8 mouse cellular contexts compared by ENCODE assay signal in the genomic region with DNA sequence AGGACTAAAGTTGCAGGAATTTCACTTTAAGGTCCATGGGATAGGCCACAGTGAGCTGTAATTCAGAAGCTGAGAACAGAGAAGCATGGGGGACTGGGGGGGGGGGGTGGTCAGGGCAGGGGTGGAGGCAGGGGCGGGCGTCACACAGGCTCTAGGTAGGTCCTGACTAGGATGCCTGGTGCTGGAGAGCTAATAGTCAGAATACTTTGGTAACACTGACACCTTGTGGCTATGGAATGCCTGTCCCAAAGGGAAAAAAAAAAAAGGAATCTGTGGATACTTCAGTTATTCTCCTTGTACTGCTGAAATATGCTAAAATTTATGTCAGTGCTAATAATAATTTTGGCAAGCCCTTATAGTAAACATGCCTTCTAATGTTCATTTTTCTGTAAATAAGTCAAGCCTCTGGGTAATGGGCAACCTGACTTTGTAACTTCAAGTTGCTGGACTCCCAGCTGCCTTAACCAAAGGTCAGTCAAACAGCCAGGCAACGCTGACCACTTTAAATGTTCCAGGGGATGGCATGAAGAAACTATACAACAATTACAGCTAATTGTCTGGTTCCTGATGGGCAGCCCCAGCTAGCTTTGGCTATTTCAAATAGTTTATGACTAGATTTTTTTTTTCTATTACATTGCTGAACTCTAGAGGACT. TPM values are rescaled to one million over a fixed set of nuclear protein-coding genes. Genes with fewer than 3 reads are reported as not detected.
DNase-seq lines count a peak whose midpoint lies in the region; ATAC-seq and TF ChIP-seq lines count a peak whose summit lies in the region.

No protein-coding gene starts in this region.

- H3K36me3 ChIP-seq in forebrain, embryonic 15.5 days = no peaks in the 10 kb centered on the region
- H3K36me3 ChIP-seq in limb, embryonic 14.5 days (ENCODE audit: control insufficient read depth, insufficient read depth, low read length) = peaks cover 19% of the 10 kb centered on the region
- peaks cover 9% of the 10 kb centered on the region for H3K36me3 ChIP-seq in midbrain, postnatal 0 days (ENCODE audit: insufficient read depth, low read length)

- no peak for TF ChIP-seq POLR2A in limb, embryonic 14.5 days (IDR thresholded peaks at IDR 0.05; ENCODE audit: borderline replicate concordance, extremely low read depth, insufficient read depth, insufficient read length)

- DNase-seq in cerebellum, postnatal 10 days = peak; percentile 51 to 73
- no peak for DNase-seq in cerebellum, adult 11 months
- peak; percentile 76 for DNase-seq in NIH3T3 (ENCODE audit: low read depth)
- peak; percentile 79 for DNase-seq in limb, embryonic 14.5 days (ENCODE audit: low spot score)
- peak; percentile 81 for DNase-seq in midbrain, postnatal 0 days (ENCODE audit: low spot score)
- no peak for DNase-seq in layer of hippocampus, adult 11-12 months (ENCODE audit: low spot score)
- no peak for DNase-seq in left cerebral cortex, postnatal 4 days

- H3K4me3 ChIP-seq in forebrain, embryonic 15.5 days = no peak overlapping the region
- no peak overlapping the region for H3K4me3 ChIP-seq in limb, embryonic 14.5 days (replicated peaks; ENCODE audit: low read length)
- no peak overlapping the region for H3K4me3 ChIP-seq in midbrain, postnatal 0 days (ENCODE audit: low read depth, low read length)

- peaks cover 14% of the 10 kb centered on the region for H3K4me1 ChIP-seq in forebrain, embryonic 15.5 days
- H3K4me1 ChIP-seq in limb, embryonic 14.5 days (ENCODE audit: control insufficient read depth, insufficient read depth, low read length) = no peaks in the 10 kb centered on the region
- H3K4me1 ChIP-seq in midbrain, postnatal 0 days (ENCODE audit: insufficient read depth, low read length) = no peaks in the 10 kb centered on the region

- WGBS in forebrain, embryonic 15.5 days = 22% methylated on average over 3 of the region's 3 CpGs
- 28% methylated on average over 3 of the region's 3 CpGs for WGBS in limb, embryonic 14.5 days
- WGBS in midbrain, postnatal 0 days = 18% methylated on average over 3 of the region's 3 CpGs

- TF ChIP-seq CTCF in midbrain, postnatal 0 days (IDR thresholded peaks at IDR 0.05) = peak; percentile 79

- intact Hi-C loops in left cerebral cortex, postnatal 4 days (cut with DNase I) = loop anchor here (2.0 kb wide), 1 partner anchor 135 kb away; no protein-coding TSS in a partner anchor

- no peak overlapping the region for H3K9ac ChIP-seq in forebrain, embryonic 15.5 days (replicated peaks)
- no peak overlapping the region for H3K9ac ChIP-seq in limb, embryonic 14.5 days (ENCODE audit: low read depth, low read length, severe bottlenecking)
- H3K9ac ChIP-seq in midbrain, postnatal 0 days (replicated peaks; ENCODE audit: low read length, poor library complexity, severe bottlenecking) = no peak overlapping the region

- H3K9me3 ChIP-seq in forebrain, embryonic 15.5 days = no peaks in the 10 kb centered on the region
- H3K9me3 ChIP-seq in limb, embryonic 14.5 days (ENCODE audit: control insufficient read depth, low read length) = no peaks in the 10 kb centered on the region
- no peaks in the 10 kb centered on the region for H3K9me3 ChIP-seq in midbrain, postnatal 0 days (ENCODE audit: low read length)

- H3K4me2 ChIP-seq in forebrain, embryonic 15.5 days (replicated peaks) = no peak overlapping the region
- no peak overlapping the region for H3K4me2 ChIP-seq in limb, embryonic 14.5 days (replicated peaks; ENCODE audit: low read depth, low read length, severe bottlenecking)
- no peak overlapping the region for H3K4me2 ChIP-seq in midbrain, postnatal 0 days (ENCODE audit: low read depth, low read length, poor library complexity, severe bottlenecking)

- no peaks in the 10 kb centered on the region for H3K27me3 ChIP-seq in forebrain, embryonic 15.5 days
- no peaks in the 10 kb centered on the region for H3K27me3 ChIP-seq in limb, embryonic 14.5 days (ENCODE audit: control insufficient read depth, insufficient read depth, low read length)
- no peaks in the 10 kb centered on the region for H3K27me3 ChIP-seq in midbrain, postnatal 0 days (ENCODE audit: insufficient read depth, low read length)

- H3K27ac ChIP-seq in forebrain, embryonic 15.5 days (replicated peaks) = no peak overlapping the region
- H3K27ac ChIP-seq in limb, embryonic 14.5 days (replicated peaks; ENCODE audit: low read depth, low read length) = no peak overlapping the region
- no peak overlapping the region for H3K27ac ChIP-seq in midbrain, postnatal 0 days (ENCODE audit: low read depth, low read length)

- ATAC-seq in forebrain, embryonic 15.5 days (replicated peaks) = peak; percentile 70; the same call in 1 of the 2 replicates
- peak; percentile 81 for ATAC-seq in limb, embryonic 14.5 days (ENCODE audit: low FRiP score, low read depth)
- ATAC-seq in midbrain, postnatal 0 days (ENCODE audit: low FRiP score) = no peak

RNA-seq across cellular contexts. Expression of a gene that starts 9.6 kb away (rescaled TPM):
- 85.6 and 91.2 TPM in 2 replicates for polyA plus RNA-seq in forebrain, embryonic 15.5 days (2015; fragmentation: Nextera tagmentation; extraction: Ambion mirVana)
- polyA plus RNA-seq in limb, embryonic 14.5 days (2012; rRNA removed) = 54.6 and 60.3 TPM in 2 replicates
- polyA plus RNA-seq in limb, embryonic 14.5 days (2014; fragmentation: Nextera tagmentation; extraction: Ambion mirVana) = 61.6 and 65.2 TPM in 2 replicates
- 39.6 and 41.4 TPM in 2 replicates for total RNA-seq in midbrain, postnatal 0 days (2014; rRNA removed)
- polyA plus RNA-seq in midbrain, postnatal 0 days (2015; fragmentation: Nextera tagmentation; extraction: Ambion mirVana) = 56.5 and 58.4 TPM in 2 replicates
- 10 to 100 TPM; 25.9 to 27.2 TPM for total RNA-seq in left cerebral cortex, postnatal 4 days (2021)

RNA-seq across cellular contexts. Expression of a gene that starts 33.7 kb away (rescaled TPM):
- polyA plus RNA-seq in forebrain, embryonic 15.5 days (2015; fragmentation: Nextera tagmentation; extraction: Ambion mirVana) = 49.4 and 54.4 TPM in 2 replicates
- polyA plus RNA-seq in limb, embryonic 14.5 days (2012; rRNA removed) = 109 and 115 TPM in 2 replicates
- polyA plus RNA-seq in limb, embryonic 14.5 days (2014; fragmentation: Nextera tagmentation; extraction: Ambion mirVana) = 160 and 161 TPM in 2 replicates
- 39.6 and 43.2 TPM in 2 replicates for total RNA-seq in midbrain, postnatal 0 days (2014; rRNA removed)
- polyA plus RNA-seq in midbrain, postnatal 0 days (2015; fragmentation: Nextera tagmentation; extraction: Ambion mirVana) = 61.0 and 63.0 TPM in 2 replicates
- 10 to 100 TPM; 39.0 to 40.4 TPM for total RNA-seq in left cerebral cortex, postnatal 4 days (2021)

RNA-seq across cellular contexts. Expression of a gene that starts 33.8 kb away (rescaled TPM):
- 3.8 and 4.4 TPM in 2 replicates for polyA plus RNA-seq in forebrain, embryonic 15.5 days (2015; fragmentation: Nextera tagmentation; extraction: Ambion mirVana)
- polyA plus RNA-seq in limb, embryonic 14.5 days (2012; rRNA removed) = 7.5 and 12.7 TPM in 2 replicates
- polyA plus RNA-seq in limb, embryonic 14.5 days (2014; fragmentation: Nextera tagmentation; extraction: Ambion mirVana) = 11.0 and 13.4 TPM in 2 replicates
- 2.6 and 4.3 TPM in 2 replicates for total RNA-seq in midbrain, postnatal 0 days (2014; rRNA removed)
- polyA plus RNA-seq in midbrain, postnatal 0 days (2015; fragmentation: Nextera tagmentation; extraction: Ambion mirVana) = 2.7 and 3.4 TPM in 2 replicates
- total RNA-seq in left cerebral cortex, postnatal 4 days (2021) = 1 to 10 TPM; 3.3 to 3.6 TPM

RNA-seq across cellular contexts. Expression of a gene that starts 44.6 kb away (rescaled TPM):
- polyA plus RNA-seq in forebrain, embryonic 15.5 days (2015; fragmentation: Nextera tagmentation; extraction: Ambion mirVana) = 42.8 and 43.4 TPM in 2 replicates
- polyA plus RNA-seq in limb, embryonic 14.5 days (2012; rRNA removed) = 51.1 and 55.2 TPM in 2 replicates
- polyA plus RNA-seq in limb, embryonic 14.5 days (2014; fragmentation: Nextera tagmentation; extraction: Ambion mirVana) = 29.5 and 33.9 TPM in 2 replicates
- total RNA-seq in midbrain, postnatal 0 days (2014; rRNA removed) = 36.3 and 39.8 TPM in 2 replicates
- 46.5 and 47.0 TPM in 2 replicates for polyA plus RNA-seq in midbrain, postnatal 0 days (2015; fragmentation: Nextera tagmentation; extraction: Ambion mirVana)
- 10 to 100 TPM; 31.9 to 34.9 TPM for total RNA-seq in left cerebral cortex, postnatal 4 days (2021)

RNA-seq across cellular contexts. Expression of a gene that starts 47.2 kb away (rescaled TPM):
- polyA plus RNA-seq in forebrain, embryonic 15.5 days (2015; fragmentation: Nextera tagmentation; extraction: Ambion mirVana) = 13.7 and 13.8 TPM in 2 replicates
- 14.5 and 17.0 TPM in 2 replicates for polyA plus RNA-seq in limb, embryonic 14.5 days (2012; rRNA removed)
- polyA plus RNA-seq in limb, embryonic 14.5 days (2014; fragmentation: Nextera tagmentation; extraction: Ambion mirVana) = 35.6 and 36.3 TPM in 2 replicates
- total RNA-seq in midbrain, postnatal 0 days (2014; rRNA removed) = 25.0 and 29.8 TPM in 2 replicates
- polyA plus RNA-seq in midbrain, postnatal 0 days (2015; fragmentation: Nextera tagmentation; extraction: Ambion mirVana) = 19.6 and 20.0 TPM in 2 replicates
- total RNA-seq in left cerebral cortex, postnatal 4 days (2021) = 10 to 100 TPM; 19.0 to 22.6 TPM

Comparison
In these comparisons a context has a peak if more than half of its experiments do, and no peak if none do; other contexts are left out.
1. DNase-seq: peak in cerebellum, postnatal 10 days (2 of 2), NIH3T3 (single experiment), limb, embryonic 14.5 days (single experiment) and midbrain, postnatal 0 days (single experiment); none in cerebellum, adult 11 months (single experiment), layer of hippocampus, adult 11-12 months (single experiment) and left cerebral cortex, postnatal 4 days (single experiment).